Mouse (Mus musculus): Measurements from ENCODE around the gene Prrt2.

DNA sequence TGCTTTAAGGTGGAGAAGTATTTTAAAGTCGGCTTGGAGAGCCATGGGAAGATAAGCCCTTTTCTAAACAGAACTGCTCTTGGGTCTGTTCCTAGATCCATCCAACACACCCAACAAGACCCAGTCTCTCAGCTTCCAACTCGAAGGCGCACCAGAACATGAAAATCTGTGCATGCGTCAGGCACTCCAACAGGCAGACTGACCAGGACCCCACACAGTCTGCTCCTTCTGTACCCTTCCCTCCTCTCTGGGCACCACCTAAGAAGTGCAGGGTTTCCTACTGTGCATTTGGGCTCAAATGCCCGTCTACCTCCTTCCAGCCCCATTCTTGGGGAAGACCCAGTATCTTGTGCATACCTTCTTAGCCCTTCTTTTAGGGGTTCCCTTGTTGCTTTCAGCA lies 520 bp downstream of the Prrt2 start:
- TF ChIP-seq FLI1 (IDR thresholded peaks at IDR 0.05; ENCODE audit: low read length): no peak
- no peak for TF ChIP-seq GATA1 (IDR thresholded peaks at IDR 0.05; ENCODE audit: borderline replicate concordance, low read length)

Measured in megakaryocyte, embryonic 14.5 days (primary cell).